Mouse (Mus musculus): Measurements from ENCODE around the gene Vmn1r224. TPM values are rescaled to one million over a fixed set of nuclear protein-coding genes. Genes with fewer than 3 reads are reported as not detected.

The Vmn1r224 gene
- not detected for polyA plus RNA-seq (2017; shearing (Covaris generic))

DNA sequence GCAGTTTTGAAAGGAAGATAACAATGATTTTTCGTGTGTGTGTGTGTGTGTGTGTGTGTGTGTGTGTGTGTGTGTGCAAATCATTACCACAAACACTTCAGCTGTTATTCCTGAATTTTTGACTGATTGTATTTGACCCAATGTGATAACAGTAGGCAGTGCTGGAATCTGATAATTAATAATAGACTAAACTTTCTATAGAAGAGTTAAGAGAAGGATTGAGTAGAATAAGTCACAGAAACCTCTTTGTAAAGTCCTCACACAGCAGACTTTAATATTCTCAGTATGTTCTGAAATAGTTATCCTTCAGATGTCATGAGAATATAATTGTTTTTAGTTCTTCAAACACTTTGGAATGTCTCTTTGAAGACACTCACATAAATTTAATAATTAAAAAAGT lies at the start of gene Vmn1r224:
Vmn1r224 (plus strand) TSS at position 301 of the 400 bp plus-strand sequence.

Other genes with a start within 250 kb of the Vmn1r224 start
- gene Fpr-rs6, start 231.0 kb upstream of the Vmn1r224 start, polyA plus RNA-seq (2017; shearing (Covaris generic)), result not detected
- not detected for gene Vmn2r105, start 179.1 kb upstream of the Vmn1r224 start, polyA plus RNA-seq (2017; shearing (Covaris generic))
- gene Vmn2r106, start 128.6 kb upstream of the Vmn1r224 start, polyA plus RNA-seq (2017; shearing (Covaris generic)), result not detected
- gene Vmn2r107, start 68.9 kb upstream of the Vmn1r224 start, polyA plus RNA-seq (2017; shearing (Covaris generic)), result not detected
- not detected for gene Vmn2r108, start 67.2 kb downstream of the Vmn1r224 start, polyA plus RNA-seq (2017; shearing (Covaris generic))
- gene Vmn1r225, start 84.0 kb downstream of the Vmn1r224 start, polyA plus RNA-seq (2017; shearing (Covaris generic)), result not detected
- not detected for gene Vmn2r109, start 150.6 kb downstream of the Vmn1r224 start, polyA plus RNA-seq (2017; shearing (Covaris generic))
- gene Vmn2r110, start 182.3 kb downstream of the Vmn1r224 start, polyA plus RNA-seq (2017; shearing (Covaris generic)), result 0.06 TPM
- not detected for gene Fpr-rs3, start 210.7 kb downstream of the Vmn1r224 start, polyA plus RNA-seq (2017; shearing (Covaris generic))